Mouse (Mus musculus) neural tube, postnatal 0 days (tissue): ENCODE measurements around the gene Eno4. TPM values are rescaled to one million over a fixed set of nuclear protein-coding genes. Genes with fewer than 3 reads are reported as not detected.

Experiments used
- microRNA-seq: library from miRNA; unstranded; fragments of <30 nt; microRNA quantifications from one replicate; pipeline ENCODE4, GENCODE M21; 2016
- polyA plus RNA-seq: library from polyadenylated mRNA; unstranded; fragments of >200 nt; fragmentation: Nextera tagmentation; extraction: Ambion mirVana; gene quantifications from 2 replicates; pipeline ENCODE4 v1.2.1, GENCODE M21; 2015

The Eno4 gene
- polyA plus RNA-seq: 1.2 and 2.0 TPM in 2 replicates

GRCm38 (mm10) chr19:58942841-58943828, at the start of gene Eno4, which contains the start of gene Hspa12a:
TSS of gene Eno4 (plus strand) at chr19:58943425.
TSS of gene Hspa12a (minus strand) at chr19:58943654.

Small RNA genes within 50 kb of the gene (microRNA-seq; reads per million reads assigned to microRNA genes)
- gene Mir3086: 1.5 reads per million

Other genes with a start within 250 kb of the Eno4 start
- 0.23 and 0.35 TPM in 2 replicates for gene Pnliprp1, start 214.5 kb upstream of the Eno4 start, polyA plus RNA-seq
- 0.19 and 0.24 TPM in 2 replicates for gene Pnliprp2, start 183.7 kb upstream of the Eno4 start, polyA plus RNA-seq
- gene 1700019N19Rik, start 149.0 kb upstream of the Eno4 start, polyA plus RNA-seq: not detected in 2 replicates
- 55.4 and 63.2 TPM in 2 replicates for gene Hspa12a, start 229 bp downstream of the Eno4 start, polyA plus RNA-seq
- gene Shtn1, start 132.7 kb downstream of the Eno4 start, polyA plus RNA-seq: 43.5 and 50.6 TPM in 2 replicates
- gene Vax1, start 226.6 kb downstream of the Eno4 start, polyA plus RNA-seq: not detected in 2 replicates